Mouse (Mus musculus) small intestine, adult 2 months (tissue): ENCODE results near the gene Pank3.

ENCODE experiments used
- CTCF ChIP-seq: fragments of 200-500 bp; IDR thresholded peaks from 2 replicates; pipeline ENCODE4 v1.5.1; 2012; ENCODE audit warnings: low read depth, mild to moderate bottlenecking, control low read depth, inconsistent platforms, low read length, moderate library complexity, mixed read lengths; ENCODE audit not compliant: insufficient replicate concordance, insufficient read length; ENCODE audit errors: extremely low read depth
- POLR2A ChIP-seq: fragments of 200-500 bp; IDR thresholded peaks from 2 replicates; pipeline ENCODE4 v1.6.1; 2012; ENCODE audit warnings: low read depth, mild to moderate bottlenecking, control low read depth, inconsistent platforms, low read length, moderate library complexity

DNA sequence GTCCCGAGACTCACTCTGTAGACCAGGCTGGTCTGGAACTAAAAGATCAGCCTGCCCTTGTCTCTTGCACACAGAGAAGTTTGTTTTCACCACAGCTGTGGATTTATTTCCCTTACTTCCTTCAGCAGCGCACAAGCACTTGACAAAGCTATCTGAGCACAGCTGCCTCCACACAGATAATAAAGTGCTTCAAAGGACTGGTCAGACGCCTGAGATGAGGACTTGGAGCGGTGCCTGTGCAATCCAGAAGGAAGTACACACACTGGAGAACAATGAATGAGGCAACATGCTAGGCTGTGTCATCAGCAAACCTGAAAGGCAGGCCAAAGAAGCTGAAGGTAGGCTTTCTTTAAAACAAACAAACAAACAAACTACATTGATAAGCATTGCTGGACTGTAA, 62.9 kb downstream of the Pank3 start:
- TF ChIP-seq POLR2A (no peak), CTCF (no peak)
